Mouse (Mus musculus): ENCODE measurements around the gene Arhgap32.

DNA sequence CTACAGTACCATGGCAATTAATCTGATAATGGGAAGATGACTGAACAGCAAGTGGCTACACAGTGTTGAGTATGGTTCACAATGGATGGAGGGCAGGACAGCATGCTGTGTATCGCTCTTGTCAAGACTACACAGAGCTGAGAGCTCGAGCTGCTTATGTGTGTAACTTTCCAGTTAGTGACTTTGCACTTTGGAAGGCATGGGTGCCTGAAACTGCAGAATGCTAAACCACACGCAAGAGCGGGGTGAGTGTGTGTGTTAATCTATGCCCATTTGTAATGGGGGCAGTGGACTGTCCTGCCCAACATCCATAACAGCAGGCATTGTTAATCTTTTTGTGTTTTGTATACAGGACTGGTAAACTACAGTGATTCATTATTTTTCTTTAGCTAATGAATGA, 40.8 kb downstream of the Arhgap32 start:
- TF ChIP-seq POLR2A (IDR thresholded peaks at IDR 0.05; ENCODE audit: insufficient read depth, low read length) = no peak
- TF ChIP-seq CTCF (IDR thresholded peaks at IDR 0.05; ENCODE audit: low read depth, low read length) = no peak
- TF ChIP-seq EP300 (IDR thresholded peaks at IDR 0.05; ENCODE audit: insufficient read depth, low read depth, low read length) = no peak

Data from ES-Bruce4 (cell line).